Mouse (Mus musculus) MEL (cell line): ENCODE measurements at regions not wholly inside any gene's neighbourhood (a gene's known extent, or its start where the extent isn't known, plus 50 kb on each side); places are given as distances from the start of the nearest gene placed in this dataset.

ENCODE experiments used
- CTCF ChIP-seq, 3 experiments: IDR thresholded peaks in 2 of 3; conservative IDR thresholded peaks in 1 of 3; 2 replicates each; pipeline ENCODE4 v1.5.1; 2011 to 2012; ENCODE audit warnings: low read length in 3 of 3, low read depth in 2 of 3, mild to moderate bottlenecking in 2 of 3, improper control_type of control experiment in 1 of 3, inconsistent platforms in 1 of 3, mixed read lengths in 1 of 3, moderate library complexity in 1 of 3; ENCODE audit not compliant: control insufficient read depth in 1 of 3, insufficient read depth in 1 of 3, poor library complexity in 1 of 3, severe bottlenecking in 1 of 3
- E2F4 ChIP-seq: IDR thresholded peaks from 2 replicates; pipeline ENCODE4 v1.6.1; 2011; ENCODE audit warnings: low read depth, low read length, improper control_type of control experiment, borderline replicate concordance
- ETS1 ChIP-seq: IDR thresholded peaks from 2 replicates; pipeline ENCODE4 v1.6.1; 2012; ENCODE audit warnings: low read depth, mild to moderate bottlenecking, inconsistent platforms, low read length, improper control_type of control experiment, moderate library complexity
- HCFC1 ChIP-seq: IDR thresholded peaks from 2 replicates; pipeline ENCODE4 v1.6.1; 2012; ENCODE audit warnings: low read depth, mild to moderate bottlenecking, inconsistent platforms, low read length, improper control_type of control experiment, moderate library complexity
- KAT2A ChIP-seq: conservative IDR thresholded peaks from 2 replicates; pipeline ENCODE4 v1.6.1; 2012; ENCODE audit warnings: low read depth, low read length, improper control_type of control experiment, inconsistent platforms
- POLR2A ChIP-seq, 2 experiments: IDR thresholded peaks; 2 replicates each; pipeline ENCODE4 v1.6.1; 2011 to 2012; ENCODE audit warnings: low read length in 2 of 2, mild to moderate bottlenecking in 2 of 2, control low read depth in 1 of 2, improper control_type of control experiment in 1 of 2, low read depth in 1 of 2, moderate library complexity in 1 of 2; ENCODE audit not compliant: control insufficient read depth in 1 of 2, insufficient read depth in 1 of 2, poor library complexity in 1 of 2
- TAL1 ChIP-seq: IDR thresholded peaks from 2 replicates; pipeline ENCODE4 v1.6.1; 2012; ENCODE audit warnings: mild to moderate bottlenecking, inconsistent platforms, low read length, moderate library complexity, mixed read lengths
- ZNF384 ChIP-seq: IDR thresholded peaks from 2 replicates; pipeline ENCODE4 v1.6.1; 2012; ENCODE audit warnings: low read depth, mild to moderate bottlenecking, inconsistent platforms, low read length, improper control_type of control experiment

DNA sequence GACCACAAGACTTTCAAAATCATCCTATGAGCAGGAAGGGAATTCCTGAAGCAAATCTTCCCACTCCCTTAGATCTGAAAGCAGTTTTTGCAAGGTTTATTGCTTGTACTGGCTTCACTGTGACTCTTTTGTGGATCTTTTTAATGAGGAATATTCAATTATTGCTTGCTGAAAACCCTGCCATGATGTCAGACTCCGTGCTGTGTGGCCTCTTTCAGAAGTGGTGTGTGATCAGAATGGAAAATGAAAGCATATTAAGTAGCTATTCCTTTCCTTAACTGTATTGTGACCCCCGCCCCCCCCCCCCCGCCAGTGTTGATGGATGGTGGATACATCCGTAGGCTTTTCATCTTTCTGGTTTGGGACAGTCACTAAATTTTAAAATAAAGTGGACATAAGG is 400.4 kb downstream of the Prim2 start:
- no peak for TF ChIP-seq HCFC1
- TF ChIP-seq E2F4, result no peak
- TF ChIP-seq CTCF (IDR thresholded peaks at IDR 0.05 in 2 of 3, conservative IDR thresholded peaks at IDR 0.05 in 1 of 3; ENCODE audit: control insufficient read depth in 1 of 3, insufficient read depth in 1 of 3, low read depth in 2 of 3, low read length in 3 of 3, poor library complexity in 1 of 3, severe bottlenecking in 1 of 3), result no peak
- TF ChIP-seq KAT2A, result no peak
- no peak for TF ChIP-seq ETS1
- no peak for TF ChIP-seq POLR2A (IDR thresholded peaks at IDR 0.05; ENCODE audit: control insufficient read depth in 1 of 2, insufficient read depth in 1 of 2, low read depth in 1 of 2, low read length in 2 of 2, poor library complexity in 1 of 2)
- TF ChIP-seq ZNF384, result no peak
- no peak for TF ChIP-seq TAL1
